Mouse (Mus musculus): Measurements from ENCODE around the gene Fgd1. TPM values are rescaled to one million over a fixed set of nuclear protein-coding genes. Genes with fewer than 3 reads are reported as not detected.

Fgd1 gene
- polyA plus RNA-seq, 1 experiment from 2014 or later = 12.8 TPM

DNA sequence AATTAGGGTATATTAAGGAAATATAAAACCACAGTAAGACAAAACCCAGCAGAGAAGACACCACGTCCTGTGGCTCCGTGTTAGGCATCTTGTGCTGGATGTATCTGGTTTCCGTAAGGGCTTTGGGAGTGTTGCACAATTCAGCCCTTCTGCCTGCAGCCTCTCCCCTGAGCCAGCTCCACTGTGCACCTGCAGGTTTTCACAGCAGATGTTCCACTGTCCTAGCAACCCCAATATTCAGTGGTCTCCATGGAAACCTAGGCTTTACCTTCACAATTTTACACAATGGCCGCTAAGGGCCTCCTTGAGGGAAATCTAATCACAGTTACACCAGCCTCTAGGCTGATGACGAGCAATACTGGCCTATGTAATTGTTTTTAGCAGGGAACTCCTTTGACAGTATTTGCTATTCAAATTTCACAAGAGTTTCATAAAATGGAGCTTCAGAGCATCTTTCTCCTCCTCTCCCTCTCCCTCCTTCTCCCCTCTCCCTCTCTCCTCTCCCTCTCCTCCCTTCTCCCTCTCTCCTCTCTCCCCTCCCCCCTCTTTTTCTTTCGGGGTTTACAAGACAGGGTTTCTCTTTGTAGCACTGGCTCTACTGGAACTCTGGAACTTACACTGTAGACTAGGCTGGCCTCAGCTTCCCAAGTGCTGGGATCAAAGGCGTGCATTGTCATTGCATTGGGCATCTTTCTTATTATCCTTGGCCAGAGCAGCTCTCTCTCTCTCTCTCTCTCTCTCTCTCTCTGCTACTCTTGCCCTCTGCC lies 61.5 kb downstream of the Fgd1 start:
- Histone ChIP-seq H3K9ac (no peak overlapping the region), H3K4me1 (no peaks in the 10 kb centered on the region), H3K27ac (no peak overlapping the region), H3K4me2 (replicated peaks) (no peak overlapping the region), H3K27me3 (replicated peaks) (no peaks in the 10 kb centered on the region), H3K9me3 (no peaks in the 10 kb centered on the region), H3K4me3 (no peak overlapping the region), H3K36me3 (no peaks in the 10 kb centered on the region)
- WGBS = 54% methylated on average over 7 of the region's 7 CpGs
- 0 out of 2 replicates have a peak, but pooled peaks have one; percentile 56 for ATAC-seq (ENCODE audit: low FRiP score, low read depth)

- no peaks in the 10 kb centered on the region for H3K36me3 ChIP-seq
- no peak overlapping the region for H3K4me3 ChIP-seq
- H3K27me3 ChIP-seq (replicated peaks) = no peaks in the 10 kb centered on the region
- H3K9ac ChIP-seq = no peak overlapping the region
- H3K9me3 ChIP-seq = no peaks in the 10 kb centered on the region
- no peaks in the 10 kb centered on the region for H3K4me1 ChIP-seq
- no peak overlapping the region for H3K4me2 ChIP-seq (replicated peaks)
- peak; percentile 72; the same call in 1 of the 2 replicates for ATAC-seq (ENCODE audit: low FRiP score, low read depth)
- H3K27ac ChIP-seq = no peak overlapping the region
- WGBS = 12% methylated on average over 7 of the region's 7 CpGs
Observed at GRCm38 (mm10) chrX:151116795-151117194, 70.8 kb downstream of the Fgd1 start.

- 15% methylated on average over 2 of the region's 2 CpGs for WGBS
- no peaks in the 10 kb centered on the region for H3K36me3 ChIP-seq
- H3K9ac ChIP-seq = no peak overlapping the region
- no peak overlapping the region for H3K4me2 ChIP-seq (replicated peaks)
- 0 out of 2 replicates have a peak, but pooled peaks have one; percentile 44 for ATAC-seq (ENCODE audit: low FRiP score, low read depth)
- no peaks in the 10 kb centered on the region for H3K27me3 ChIP-seq (replicated peaks)
- H3K27ac ChIP-seq = no peak overlapping the region
- no peak overlapping the region for H3K4me3 ChIP-seq
- H3K4me1 ChIP-seq = no peaks in the 10 kb centered on the region
- H3K9me3 ChIP-seq = no peaks in the 10 kb centered on the region
Observed at GRCm38 (mm10) chrX:151117432-151117831, 71.5 kb downstream of the Fgd1 start.

DNA sequence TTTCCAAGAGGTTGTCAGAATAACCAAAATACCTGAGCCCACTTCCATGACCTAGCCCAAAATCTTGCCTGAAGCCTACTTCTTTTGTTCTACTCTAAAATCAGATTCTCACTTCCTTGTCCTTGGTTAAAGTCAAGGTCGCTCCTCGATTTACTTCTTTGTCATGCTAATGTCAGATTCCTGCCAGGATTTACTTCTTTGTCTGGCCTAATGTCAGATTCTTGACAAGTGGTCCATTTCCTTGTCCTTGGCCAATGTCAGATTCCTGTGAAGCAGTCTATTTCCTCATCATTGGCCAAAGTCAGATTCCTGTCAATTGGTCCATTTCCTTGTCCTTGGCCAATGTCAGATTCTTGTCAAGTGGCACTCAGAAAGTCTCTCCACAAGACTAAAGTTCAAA lies 78.0 kb downstream of the Fgd1 start:
- Histone ChIP-seq H3K36me3 (no peaks in the 10 kb centered on the region), H3K27ac (no peak overlapping the region), H3K4me1 (no peaks in the 10 kb centered on the region), H3K9ac (no peak overlapping the region), H3K9me3 (no peaks in the 10 kb centered on the region), H3K4me3 (no peak overlapping the region), H3K27me3 (replicated peaks) (no peaks in the 10 kb centered on the region), H3K4me2 (replicated peaks) (no peak overlapping the region)
- WGBS = 80% methylated on average over 2 of the region's 2 CpGs
- ATAC-seq (ENCODE audit: low FRiP score, low read depth) = no peak

GRCm38 (mm10) chrX:151130493-151130892 lies 84.5 kb downstream of the Fgd1 start:
- H3K4me1 ChIP-seq = no peaks in the 10 kb centered on the region
- no peaks in the 10 kb centered on the region for H3K27me3 ChIP-seq (replicated peaks)
- no peak overlapping the region for H3K4me3 ChIP-seq
- H3K36me3 ChIP-seq = no peaks in the 10 kb centered on the region
- H3K9ac ChIP-seq = no peak overlapping the region
- no peak for ATAC-seq (ENCODE audit: low FRiP score, low read depth)
- H3K27ac ChIP-seq = no peak overlapping the region
- H3K9me3 ChIP-seq = no peaks in the 10 kb centered on the region
- WGBS = 76% methylated on average over 3 of the region's 3 CpGs
- no peak overlapping the region for H3K4me2 ChIP-seq (replicated peaks)

DNA sequence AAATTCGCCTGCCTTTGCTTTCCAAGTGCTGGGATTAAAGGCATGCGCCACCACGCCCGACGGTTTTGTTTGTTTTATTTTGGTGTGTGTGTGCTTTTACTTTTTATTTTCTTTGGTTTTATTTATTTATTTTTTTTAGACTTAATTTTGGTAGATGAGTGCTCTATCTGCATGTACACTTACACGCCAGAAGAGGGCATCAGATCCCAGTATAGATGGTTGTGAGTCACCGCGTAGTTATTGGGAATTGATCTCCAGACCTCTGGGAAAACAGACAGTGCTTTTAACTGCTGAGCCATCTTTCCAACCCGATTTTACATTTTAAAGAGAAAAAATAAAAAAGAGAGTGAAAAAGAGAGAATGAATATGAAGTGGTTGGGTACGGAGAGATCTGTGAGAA lies 86.8 kb downstream of the Fgd1 start:
- 27% methylated on average over 10 of the region's 10 CpGs for WGBS
- no peaks in the 10 kb centered on the region for H3K4me1 ChIP-seq
- no peak overlapping the region for H3K4me3 ChIP-seq
- no peaks in the 10 kb centered on the region for H3K36me3 ChIP-seq
- H3K9ac ChIP-seq = no peak overlapping the region
- no peak overlapping the region for H3K27ac ChIP-seq
- no peak for ATAC-seq (ENCODE audit: low FRiP score, low read depth)
- H3K9me3 ChIP-seq = no peaks in the 10 kb centered on the region
- H3K27me3 ChIP-seq (replicated peaks) = no peaks in the 10 kb centered on the region
- 0 out of 2 replicates have a peak overlapping the region, but pooled peaks have one; percentile 22 for H3K4me2 ChIP-seq (replicated peaks)

Other genes starting within 250 kb of the Fgd1 start
- 378 and 381 TPM in 2 replicates for gene Maged2, start 231.8 kb upstream of the Fgd1 start, polyA plus RNA-seq (2016; fragmentation: Nextera tagmentation; extraction: Ambion mirVana)
- gene Gnl3l, start 28.8 kb upstream of the Fgd1 start, polyA plus RNA-seq (2016; fragmentation: Nextera tagmentation; extraction: Ambion mirVana) = 59.1 and 61.1 TPM in 2 replicates
- 36.1 and 37.0 TPM in 2 replicates for gene Tsr2, start 50.4 kb downstream of the Fgd1 start, polyA plus RNA-seq (2016; fragmentation: Nextera tagmentation; extraction: Ambion mirVana)
- gene Wnk3, start 151.9 kb downstream of the Fgd1 start, polyA plus RNA-seq (2016; fragmentation: Nextera tagmentation; extraction: Ambion mirVana) = 10.6 and 13.2 TPM in 2 replicates